Mouse (Mus musculus) frontal cortex, postnatal 25 days (tissue): ENCODE data around the gene Gm10491.

Source experiments
- DNase-seq, 2 experiments: peaks; one replicate each; pipeline ENCODE4 v3.0.0; 2022; ENCODE audit warnings: low spot score in 2 of 2

The Gm10491 gene

GRCm38 (mm10) chrX:7879819-7880218, 27.8 kb downstream of the Gm10491 start:
- DNase-seq, result peak in 1 of 2 experiments; percentile 24

- DNase-seq, result peak in 1 of 2 experiments; percentile 16
Measured at GRCm38 (mm10) chrX:7878495-7878894, 29.1 kb downstream of the Gm10491 start.

GRCm38 (mm10) chrX:7878007-7878419, 29.6 kb downstream of the Gm10491 start, which contains the start of gene Pim2:
Gene Pim2, plus strand, starts transcription at chrX:7878262.
- DNase-seq, result peak; percentile 43 to 69

- DNase-seq, result no peak
Measured at GRCm38 (mm10) chrX:7869826-7870225, 37.8 kb downstream of the Gm10491 start.

- no peak for DNase-seq
Measured at GRCm38 (mm10) chrX:7868506-7868905, 39.1 kb downstream of the Gm10491 start.

GRCm38 (mm10) chrX:7867141-7867540, 40.5 kb downstream of the Gm10491 start:
- DNase-seq, result no peak

GRCm38 (mm10) chrX:7865786-7866185, 41.8 kb downstream of the Gm10491 start:
- DNase-seq, result no peak

- DNase-seq, result no peak
Measured at GRCm38 (mm10) chrX:7865343-7865742, 42.3 kb downstream of the Gm10491 start.

GRCm38 (mm10) chrX:7864551-7864950, 43.1 kb downstream of the Gm10491 start:
- no peak for DNase-seq

- DNase-seq, result no peak
Measured at GRCm38 (mm10) chrX:7863181-7863580, 44.5 kb downstream of the Gm10491 start.

- no peak for DNase-seq
Measured at GRCm38 (mm10) chrX:7859191-7859753, 48.4 kb downstream of the Gm10491 start.
